Mouse (Mus musculus) ES-E14 (cell line): ENCODE data around the gene Tmx1. TPM values are rescaled to one million over a fixed set of nuclear protein-coding genes. Genes with fewer than 3 reads are reported as not detected.

ENCODE experiments used
- DNase-seq: peaks from one replicate; pipeline ENCODE4 v3.0.0-alpha.2; 2013; ENCODE audit warnings: low read depth, low spot score
- H3K27ac ChIP-seq: 2 replicates; pipeline ENCODE4 v1.5.1; 2012; ENCODE audit warnings: low read depth, mild to moderate bottlenecking, low read length, moderate library complexity, mixed read lengths; ENCODE audit not compliant: poor library complexity, insufficient read depth, severe bottlenecking
- H3K36me3 ChIP-seq: 2 replicates; pipeline ENCODE4 v1.6.1; 2012; ENCODE audit warnings: mild to moderate bottlenecking, low read length, moderate library complexity, mixed read lengths; ENCODE audit not compliant: control insufficient read depth, poor library complexity, insufficient read depth, severe bottlenecking
- H3K4me1 ChIP-seq, 2 experiments: fragments of 150-350 bp in 1 of 2; sonication (generic) in 1 of 2; 2 replicates each; pipeline ENCODE4 v1.6.1; 2012; ENCODE audit warnings: low read length in 2 of 2, mild to moderate bottlenecking in 1 of 2, mixed read lengths in 1 of 2; ENCODE audit not compliant: control insufficient read depth in 2 of 2, insufficient read depth in 2 of 2, poor library complexity in 1 of 2
- H3K4me3 ChIP-seq, 2 experiments: fragments of 150-350 bp in 1 of 2; sonication (generic) in 1 of 2; 2 replicates each; pipeline ENCODE4 v1.5.1; 2012; ENCODE audit warnings: low read length in 2 of 2, low read depth in 1 of 2, mild to moderate bottlenecking in 1 of 2, mixed read lengths in 1 of 2; ENCODE audit not compliant: insufficient read depth in 1 of 2, poor library complexity in 1 of 2, severe bottlenecking in 1 of 2
- H3K9ac ChIP-seq: 2 replicates; pipeline ENCODE4 v1.6.1; 2012; ENCODE audit warnings: low read depth, mild to moderate bottlenecking, low read length, mixed read lengths; ENCODE audit not compliant: poor library complexity, insufficient read depth, severe bottlenecking
- H3K9me3 ChIP-seq: fragments of 150-350 bp; sonication (generic); 2 replicates; pipeline ENCODE4 v1.6.1; 2012; ENCODE audit warnings: low read depth, mild to moderate bottlenecking, low read length; ENCODE audit not compliant: control insufficient read depth, insufficient read depth
- CHD2 ChIP-seq: IDR thresholded peaks from 2 replicates; pipeline ENCODE4 v1.6.1; 2014; ENCODE audit warnings: mild to moderate bottlenecking, low read depth, low read length, inconsistent platforms
- HCFC1 ChIP-seq: IDR thresholded peaks from 2 replicates; pipeline ENCODE4 v1.6.1; 2012; ENCODE audit warnings: low read length, inconsistent platforms, borderline replicate concordance; ENCODE audit not compliant: insufficient read depth
- MAFK ChIP-seq: IDR thresholded peaks from 2 replicates; pipeline ENCODE4 v1.6.1; 2014; ENCODE audit warnings: mild to moderate bottlenecking, low read depth, low read length, inconsistent platforms; ENCODE audit not compliant: insufficient read depth
- ZC3H11A ChIP-seq: IDR thresholded peaks from 2 replicates; pipeline ENCODE4 v1.6.1; 2012; ENCODE audit warnings: low read depth, mild to moderate bottlenecking, inconsistent platforms, low read length, borderline replicate concordance
- ZNF384 ChIP-seq: IDR thresholded peaks from 2 replicates; pipeline ENCODE4 v1.6.1; 2012; ENCODE audit warnings: low read depth, low read length, inconsistent platforms
- in situ Hi-C, 2 experiments: fragments of 600-800 bp; cut with MboI; formaldehyde crosslinking; loops; one replicate each; pipeline ENCODE4 v1.15.1; 2025; ENCODE audit warnings: low sequenced_read_pairs in 2 of 2, inconsistent platforms in 1 of 2; ENCODE audit not compliant: unreplicated experiment in 2 of 2
- total RNA-seq: library from RNA; depleted of rRNA; stranded (reverse); fragments of 300-350 nt; gene quantifications from 2 replicates; pipeline ENCODE4 v1.2.3, GENCODE M21; 2012

The Tmx1 gene
- total RNA-seq, 1 experiment, result 73.4 TPM

DNA sequence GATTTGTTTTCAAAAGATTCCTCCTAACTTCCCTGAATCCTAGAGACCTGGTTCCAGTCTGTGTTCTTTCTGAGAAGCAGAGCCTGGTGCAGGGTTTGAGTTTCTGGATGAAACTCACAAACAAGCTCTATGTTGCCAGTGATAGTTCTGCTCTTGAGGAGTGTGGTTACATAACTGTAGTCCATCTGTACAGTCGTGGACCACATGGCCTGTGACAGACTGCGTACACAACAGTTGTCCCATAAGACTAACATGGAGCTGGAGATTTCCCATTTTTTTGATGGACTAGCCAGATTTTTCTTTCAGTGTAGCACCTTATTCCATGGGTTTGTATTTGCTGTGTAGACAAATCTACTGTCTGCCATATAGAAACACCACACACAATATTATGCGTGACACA lies 31.9 kb upstream of the Tmx1 start:
- H3K27ac ChIP-seq, result no peak overlapping the region
- no peaks in the 10 kb centered on the region for H3K9me3 ChIP-seq
- no peaks in the 10 kb centered on the region for H3K36me3 ChIP-seq
- no peak overlapping the region for H3K4me3 ChIP-seq
- no peak for DNase-seq
- in situ Hi-C loops, result no loop called here
- H3K9ac ChIP-seq, result no peak overlapping the region
- H3K4me1 ChIP-seq, result no peaks in the 10 kb centered on the region
- TF ChIP-seq MAFK (no peak), ZNF384 (no peak), HCFC1 (no peak), ZC3H11A (no peak), CHD2 (no peak)

DNA sequence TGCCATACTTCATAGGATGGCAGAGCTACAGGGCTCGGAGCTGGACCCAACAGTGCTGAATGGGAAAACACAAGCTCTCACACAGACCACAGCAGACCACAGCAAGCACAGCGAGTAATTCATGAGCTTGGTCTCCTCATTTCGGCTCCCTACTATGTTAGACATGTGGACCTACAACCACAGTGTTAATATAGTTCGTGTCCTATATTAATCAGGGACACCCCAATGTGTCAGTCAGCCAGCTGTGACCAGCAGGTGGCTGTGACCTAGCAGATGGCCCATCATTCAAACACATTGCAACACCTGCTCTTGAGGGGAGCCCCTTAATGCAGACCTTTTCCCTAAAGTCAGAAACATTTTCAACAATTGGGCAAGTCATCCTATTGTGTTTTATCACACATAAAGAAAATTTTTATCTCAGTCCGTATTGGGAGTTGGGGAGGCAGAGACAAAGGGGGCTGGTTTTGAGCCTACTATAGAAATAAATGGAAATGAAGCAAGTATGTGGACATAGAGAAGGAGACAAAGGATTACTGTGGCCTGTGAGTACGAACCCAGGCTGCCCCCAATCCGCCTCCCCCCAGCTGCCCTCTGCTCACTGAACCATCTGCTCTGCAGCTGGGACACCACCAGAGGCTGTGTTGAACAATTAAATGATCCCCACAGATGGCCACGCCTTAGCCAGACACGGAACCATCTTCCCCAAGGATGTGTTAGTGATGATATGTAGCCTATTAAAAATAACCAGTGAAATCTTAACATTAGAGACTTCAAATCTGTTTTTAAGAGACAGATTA lies 30.4 kb upstream of the Tmx1 start:
- Histone ChIP-seq H3K4me1 (no peaks in the 10 kb centered on the region), H3K4me3 (no peak overlapping the region), H3K9ac (no peak overlapping the region), H3K27ac (no peak overlapping the region), H3K36me3 (no peaks in the 10 kb centered on the region), H3K9me3 (no peaks in the 10 kb centered on the region)
- in situ Hi-C loops, result no loop called here
- no peak for DNase-seq
- TF ChIP-seq ZNF384 (no peak), HCFC1 (no peak), ZC3H11A (no peak), CHD2 (no peak), MAFK (no peak)

GRCm38 (mm10) chr12:70427885-70428284 lies 25.0 kb upstream of the Tmx1 start:
- no peak overlapping the region for H3K9ac ChIP-seq
- TF ChIP-seq CHD2 (no peak), ZC3H11A (no peak), ZNF384 (no peak), HCFC1 (no peak), MAFK (no peak)
- in situ Hi-C loops, result no loop called here
- H3K9me3 ChIP-seq, result no peaks in the 10 kb centered on the region
- no peak for DNase-seq
- H3K4me1 ChIP-seq, result no peaks in the 10 kb centered on the region
- no peak overlapping the region for H3K4me3 ChIP-seq
- H3K36me3 ChIP-seq, result no peaks in the 10 kb centered on the region
- H3K27ac ChIP-seq, result no peak overlapping the region

DNA sequence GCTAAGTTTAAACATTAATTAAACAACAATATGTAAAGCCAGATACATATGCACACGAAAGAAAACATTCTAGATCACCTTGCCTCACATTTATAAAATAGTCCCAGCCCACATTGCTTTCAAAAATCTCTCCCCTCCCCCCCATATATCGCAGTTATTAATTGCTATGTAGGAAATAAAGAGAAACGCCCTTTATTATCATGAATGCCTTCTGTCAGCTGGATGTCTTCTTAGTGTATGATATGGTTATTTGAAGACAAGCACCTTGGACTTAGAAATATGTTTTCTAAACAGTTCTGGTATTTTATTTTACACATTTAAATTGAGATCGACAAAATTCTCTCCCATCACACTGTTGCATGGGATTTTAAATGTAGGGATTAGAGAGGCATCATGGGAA lies 23.3 kb upstream of the Tmx1 start:
- Histone ChIP-seq H3K4me3 (no peak overlapping the region), H3K9me3 (no peaks in the 10 kb centered on the region), H3K9ac (no peak overlapping the region), H3K4me1 (no peaks in the 10 kb centered on the region), H3K36me3 (no peaks in the 10 kb centered on the region), H3K27ac (no peak overlapping the region)
- TF ChIP-seq MAFK (no peak), ZNF384 (no peak), CHD2 (no peak), HCFC1 (no peak), ZC3H11A (no peak)
- no peak for DNase-seq
- in situ Hi-C loops, result no loop called here
